Mouse (Mus musculus): Measurements from ENCODE around the gene Snx25. TPM values are rescaled to one million over a fixed set of nuclear protein-coding genes. Genes with fewer than 3 reads are reported as not detected.

Gene Snx25
- polyA plus RNA-seq, 1 experiment from 2014 or later: 2.7 TPM

DNA sequence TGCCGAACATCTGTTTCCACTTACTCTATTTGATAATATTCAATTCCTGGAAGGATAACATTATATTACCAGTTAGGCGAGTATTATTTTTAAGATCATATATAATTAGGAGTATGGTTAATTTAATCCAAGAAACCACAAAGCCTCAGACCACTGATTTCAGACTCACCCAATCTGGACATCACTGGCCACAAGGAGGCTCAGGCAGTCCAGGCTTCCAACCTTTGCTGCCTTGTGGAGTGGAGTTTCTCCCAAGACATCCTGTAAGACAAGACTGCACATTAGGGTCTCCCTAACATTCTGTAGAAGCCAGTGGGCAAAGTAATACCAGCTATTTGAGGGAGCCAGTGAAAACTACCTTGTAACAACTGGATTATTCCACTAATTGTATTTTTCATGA, 153.7 kb downstream of the Snx25 start:
- H3K27ac ChIP-seq: no peak overlapping the region
- no peaks in the 10 kb centered on the region for H3K9me3 ChIP-seq
- peaks cover 26% of the 10 kb centered on the region for H3K4me1 ChIP-seq
- WGBS: 91% methylated on average over 2 of the region's 2 CpGs
- H3K36me3 ChIP-seq (replicated peaks): peaks cover 43% of the 10 kb centered on the region
- no peak for DNase-seq (ENCODE audit: extremely low spot score, low spot score)
- no peak overlapping the region for H3K4me3 ChIP-seq
- H3K27me3 ChIP-seq (ENCODE audit: poor library complexity, severe bottlenecking): no peaks in the 10 kb centered on the region

DNA sequence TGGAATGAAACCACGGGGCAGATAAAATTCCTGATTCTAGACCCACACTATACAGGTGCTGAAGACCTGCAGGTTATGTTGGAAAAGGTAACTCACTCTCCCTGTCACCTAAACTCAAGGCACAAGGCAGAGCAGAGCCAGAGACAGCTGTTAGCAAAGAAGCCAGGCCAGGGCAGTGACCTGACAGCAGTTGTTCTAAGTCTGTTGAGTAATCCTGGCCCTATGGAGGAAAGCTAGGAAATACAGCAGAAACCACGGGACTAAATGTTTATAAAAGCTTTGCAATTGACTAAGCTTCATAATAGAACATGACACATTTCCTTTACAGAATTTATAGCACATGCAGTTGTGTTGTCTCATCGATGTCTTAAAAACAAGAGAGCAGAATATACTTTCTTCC, 156.4 kb downstream of the Snx25 start:
- no peak for DNase-seq (ENCODE audit: extremely low spot score, low spot score)
- 93% methylated on average over 3 of the region's 3 CpGs for WGBS
- Histone ChIP-seq H3K4me3 (no peak overlapping the region), H3K27ac (no peak overlapping the region), H3K36me3 (replicated peaks) (peaks cover 53% of the 10 kb centered on the region), H3K27me3 (ENCODE audit: poor library complexity, severe bottlenecking) (no peaks in the 10 kb centered on the region), H3K9me3 (no peaks in the 10 kb centered on the region), H3K4me1 (peaks cover 25% of the 10 kb centered on the region)

DNA sequence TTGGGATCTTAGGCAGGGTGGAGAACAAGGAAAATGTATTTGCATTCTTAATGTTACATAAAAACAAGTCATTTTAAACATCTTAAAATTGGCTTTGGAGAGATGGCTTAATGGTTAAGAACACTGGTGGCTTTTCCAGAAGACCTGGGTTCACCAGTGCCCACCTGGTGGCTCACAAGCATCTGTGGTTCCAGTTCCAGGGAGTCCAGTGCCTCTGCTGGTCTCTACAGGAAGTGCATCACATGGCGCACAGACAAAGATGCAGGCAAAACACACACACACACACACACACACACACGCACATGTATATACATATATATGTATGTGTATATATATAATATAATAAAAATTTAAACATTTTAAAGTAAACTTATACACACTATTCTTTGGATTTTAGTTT, 157.8 kb downstream of the Snx25 start:
- peaks cover 10% of the 10 kb centered on the region for H3K4me1 ChIP-seq
- no peaks in the 10 kb centered on the region for H3K27me3 ChIP-seq (ENCODE audit: poor library complexity, severe bottlenecking)
- no peak overlapping the region for H3K27ac ChIP-seq
- no peak overlapping the region for H3K4me3 ChIP-seq
- no peaks in the 10 kb centered on the region for H3K9me3 ChIP-seq
- 87% methylated on average over 2 of the region's 2 CpGs for WGBS
- peaks cover 57% of the 10 kb centered on the region for H3K36me3 ChIP-seq (replicated peaks)
- no peak for DNase-seq (ENCODE audit: extremely low spot score, low spot score)

DNA sequence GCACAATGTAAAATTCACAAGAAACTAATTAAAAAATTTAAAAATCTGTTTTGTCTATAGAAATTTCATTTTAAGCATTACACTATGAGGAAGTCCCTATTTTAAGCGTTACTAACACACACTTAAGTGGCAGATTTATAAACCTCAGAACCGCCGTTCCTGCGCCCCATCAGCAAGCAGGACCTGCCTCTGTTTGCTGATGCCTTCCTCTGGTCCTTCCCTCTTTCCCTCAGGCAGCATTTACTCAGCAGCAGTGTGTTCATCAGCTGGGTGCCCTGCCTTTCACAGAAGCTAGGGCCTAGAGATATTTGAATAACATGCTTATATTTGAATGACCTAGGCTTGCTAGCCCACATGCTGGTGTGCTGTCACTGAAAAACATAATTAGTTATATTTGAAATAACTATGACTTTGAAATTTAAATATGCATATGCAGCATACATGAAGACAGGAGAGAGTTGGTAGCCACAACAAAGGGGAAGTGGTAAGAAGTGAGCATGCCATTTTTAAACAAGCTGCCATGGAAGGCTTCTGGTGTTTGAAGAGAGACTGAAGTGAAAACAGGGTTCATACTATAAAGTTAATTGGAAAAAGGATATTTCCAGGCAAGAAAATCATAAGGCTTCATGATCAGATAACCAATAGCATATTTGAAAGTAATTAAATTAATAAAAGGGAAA, 161.2 kb downstream of the Snx25 start:
- H3K9me3 ChIP-seq: no peaks in the 10 kb centered on the region
- H3K27ac ChIP-seq: no peak overlapping the region
- DNase-seq (ENCODE audit: extremely low spot score, low spot score): no peak
- no peak overlapping the region for H3K4me3 ChIP-seq
- H3K36me3 ChIP-seq (replicated peaks): peaks cover 54% of the 10 kb centered on the region
- no peaks in the 10 kb centered on the region for H3K4me1 ChIP-seq
- no peaks in the 10 kb centered on the region for H3K27me3 ChIP-seq (ENCODE audit: poor library complexity, severe bottlenecking)
- WGBS: 95% methylated on average over 4 of the region's 4 CpGs

DNA sequence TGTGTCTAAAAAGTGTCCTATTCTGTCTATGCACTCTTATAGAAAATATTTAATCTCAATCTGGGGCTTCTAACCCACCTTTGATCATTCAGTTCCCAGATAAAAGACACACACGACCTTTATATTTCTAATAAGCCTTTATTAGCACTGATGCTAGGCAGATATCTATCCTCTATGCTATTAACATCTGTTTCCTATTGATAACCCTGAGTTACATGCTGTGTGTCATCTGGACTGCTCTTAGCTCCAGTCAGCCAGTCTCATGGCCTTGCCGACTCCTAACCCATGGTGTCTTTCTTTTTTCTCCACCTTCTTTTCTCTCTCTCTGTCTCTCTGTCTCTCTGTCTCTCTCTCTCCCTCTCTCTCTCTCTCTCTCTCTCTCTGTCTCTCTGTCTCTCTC, 163.8 kb downstream of the Snx25 start:
- H3K36me3 ChIP-seq (replicated peaks): peaks cover 54% of the 10 kb centered on the region
- 73% methylated on average over 2 of the region's 2 CpGs for WGBS
- no peaks in the 10 kb centered on the region for H3K27me3 ChIP-seq (ENCODE audit: poor library complexity, severe bottlenecking)
- no peaks in the 10 kb centered on the region for H3K4me1 ChIP-seq
- DNase-seq (ENCODE audit: extremely low spot score, low spot score): no peak
- no peaks in the 10 kb centered on the region for H3K9me3 ChIP-seq
- no peak overlapping the region for H3K27ac ChIP-seq
- H3K4me3 ChIP-seq: no peak overlapping the region

DNA sequence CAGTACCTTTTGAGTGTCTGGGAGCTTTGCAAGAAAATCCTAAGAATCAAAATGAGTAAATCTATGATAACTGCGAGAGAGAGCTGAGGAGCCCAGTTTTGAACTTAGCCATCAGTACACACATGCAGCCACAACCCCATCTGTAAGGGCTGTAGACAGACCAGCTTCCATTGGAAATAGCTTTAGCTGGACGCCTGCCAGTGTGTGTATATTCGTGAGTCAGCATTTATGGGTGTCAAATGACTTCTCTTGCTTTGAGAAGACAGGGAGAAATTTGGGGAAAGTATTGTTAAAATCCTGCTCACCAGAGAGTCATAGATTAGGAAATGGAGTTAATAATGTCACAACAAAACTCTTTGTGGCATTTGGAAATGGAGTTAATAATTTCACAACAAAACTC, 165.3 kb downstream of the Snx25 start:
- H3K4me1 ChIP-seq: no peaks in the 10 kb centered on the region
- H3K27me3 ChIP-seq (ENCODE audit: poor library complexity, severe bottlenecking): no peaks in the 10 kb centered on the region
- WGBS: 92% methylated on average over 3 of the region's 3 CpGs
- H3K9me3 ChIP-seq: no peaks in the 10 kb centered on the region
- no peak overlapping the region for H3K27ac ChIP-seq
- H3K36me3 ChIP-seq (replicated peaks): peaks cover 60% of the 10 kb centered on the region
- no peak overlapping the region for H3K4me3 ChIP-seq
- DNase-seq (ENCODE audit: extremely low spot score, low spot score): no peak

Other genes with a start within 250 kb of the Snx25 start
- 0.09 and 0.18 TPM in 2 replicates for gene Ccdc110, start 217.5 kb downstream of the Snx25 start, polyA plus RNA-seq (2016; fragmentation: Nextera tagmentation; extraction: Ambion mirVana)
- gene 1700029J07Rik, start 176.9 kb downstream of the Snx25 start, polyA plus RNA-seq (2016; fragmentation: Nextera tagmentation; extraction: Ambion mirVana): 3.7 and 4.2 TPM in 2 replicates
- gene Ufsp2, start 176.6 kb downstream of the Snx25 start, polyA plus RNA-seq (2016; fragmentation: Nextera tagmentation; extraction: Ambion mirVana): 58.5 and 64.4 TPM in 2 replicates
- gene Lrp2bp, start 152.9 kb downstream of the Snx25 start, polyA plus RNA-seq (2016; fragmentation: Nextera tagmentation; extraction: Ambion mirVana): 0.17 and 0.42 TPM in 2 replicates
- gene Ankrd37, start 146.5 kb downstream of the Snx25 start, polyA plus RNA-seq (2016; fragmentation: Nextera tagmentation; extraction: Ambion mirVana): 15.2 and 17.8 TPM in 2 replicates
- 18.1 and 19.4 TPM in 2 replicates for gene Cfap97, start 388 bp downstream of the Snx25 start, polyA plus RNA-seq (2016; fragmentation: Nextera tagmentation; extraction: Ambion mirVana)
- 492 and 499 TPM in 2 replicates for gene Slc25a4, start 59.1 kb upstream of the Snx25 start, polyA plus RNA-seq (2016; fragmentation: Nextera tagmentation; extraction: Ambion mirVana)
- gene Helt, start 142.5 kb upstream of the Snx25 start, polyA plus RNA-seq (2016; fragmentation: Nextera tagmentation; extraction: Ambion mirVana): 1.8 and 2.7 TPM in 2 replicates